Mouse (Mus musculus) testis, adult 2 months (tissue): Measurements from ENCODE around the gene 4430402I18Rik. TPM values are rescaled to one million over a fixed set of nuclear protein-coding genes. Genes with fewer than 3 reads are reported as not detected.

ENCODE experiments used
- H3K27ac ChIP-seq: fragments of 200-500 bp; 2 replicates; pipeline ENCODE4 v1.5.1; 2012; ENCODE audit warnings: low read depth, low read length; ENCODE audit not compliant: control insufficient read depth, insufficient read depth
- H3K27me3 ChIP-seq: fragments of 200-500 bp; 2 replicates; pipeline ENCODE4 v1.6.1; 2012; ENCODE audit warnings: mild to moderate bottlenecking, low read length, moderate library complexity; ENCODE audit not compliant: control insufficient read depth, insufficient read depth
- H3K36me3 ChIP-seq: fragments of 200-500 bp; 2 replicates; pipeline ENCODE4 v1.6.1; 2012; ENCODE audit warnings: mild to moderate bottlenecking, low read length; ENCODE audit not compliant: control insufficient read depth, insufficient read depth
- H3K4me1 ChIP-seq: fragments of 200-500 bp; 2 replicates; pipeline ENCODE4 v1.6.1; 2012; ENCODE audit warnings: low read length; ENCODE audit not compliant: control insufficient read depth, insufficient read depth
- H3K4me3 ChIP-seq: fragments of 200-500 bp; 2 replicates; pipeline ENCODE4 v1.5.1; 2012; ENCODE audit warnings: low read depth, mild to moderate bottlenecking, low read length, moderate library complexity, mixed read lengths; ENCODE audit not compliant: control insufficient read depth
- CTCF ChIP-seq: fragments of 200-500 bp; IDR thresholded peaks from 2 replicates; pipeline ENCODE4 v1.5.1; 2012; ENCODE audit warnings: low read depth, mild to moderate bottlenecking, inconsistent platforms, low read length, moderate library complexity; ENCODE audit not compliant: control insufficient read depth, insufficient read depth, insufficient replicate concordance
- POLR2A ChIP-seq: fragments of 200-500 bp; IDR thresholded peaks from 2 replicates; pipeline ENCODE4 v1.6.1; 2012; ENCODE audit warnings: low read depth, mild to moderate bottlenecking, inconsistent platforms, low read length, moderate library complexity; ENCODE audit not compliant: control insufficient read depth
- polyA plus RNA-seq: library from polyadenylated mRNA; depleted of rRNA; stranded (reverse); fragments of >200 nt; gene quantifications from 2 replicates; pipeline ENCODE4 v1.2.3, GENCODE M21; 2012; rRNA removed

The 4430402I18Rik gene
- 190 and 233 TPM in 2 replicates for polyA plus RNA-seq

DNA sequence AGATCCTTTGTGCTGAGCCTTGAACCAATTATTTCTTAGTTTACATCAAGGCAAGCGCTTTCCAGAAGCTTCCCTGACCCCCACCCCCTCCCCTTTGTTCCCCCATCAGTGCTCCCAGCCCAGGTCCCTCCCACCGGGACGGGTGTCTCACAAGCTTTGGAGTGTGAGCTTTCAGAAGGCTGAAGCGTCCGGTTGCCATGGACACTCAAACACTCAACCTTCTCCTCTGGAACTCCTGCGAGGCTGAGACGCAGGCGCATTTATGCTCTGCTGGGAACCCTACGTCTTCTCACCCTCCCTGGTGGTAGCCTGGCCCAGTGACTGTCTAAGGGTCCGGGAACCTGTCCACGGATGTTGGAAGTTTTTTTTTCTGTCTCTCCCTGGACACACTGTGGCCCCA, at the start of gene 4430402I18Rik:
Gene 4430402I18Rik (minus strand): TSS at position 149 of the 400 bp plus-strand sequence.
- H3K27ac ChIP-seq, result no peak within 1 kb of the TSS
- H3K27me3 ChIP-seq, result no peaks in the 10 kb centered on the region
- H3K4me3 ChIP-seq, result peak within 1 kb of the TSS; percentile 74
- no peaks in the 10 kb centered on the region for H3K36me3 ChIP-seq
- TF ChIP-seq CTCF (no peak), POLR2A (peak; percentile 77; the same call in 1 of the 2 replicates)
- peaks cover 9% of the 10 kb centered on the region for H3K4me1 ChIP-seq

DNA sequence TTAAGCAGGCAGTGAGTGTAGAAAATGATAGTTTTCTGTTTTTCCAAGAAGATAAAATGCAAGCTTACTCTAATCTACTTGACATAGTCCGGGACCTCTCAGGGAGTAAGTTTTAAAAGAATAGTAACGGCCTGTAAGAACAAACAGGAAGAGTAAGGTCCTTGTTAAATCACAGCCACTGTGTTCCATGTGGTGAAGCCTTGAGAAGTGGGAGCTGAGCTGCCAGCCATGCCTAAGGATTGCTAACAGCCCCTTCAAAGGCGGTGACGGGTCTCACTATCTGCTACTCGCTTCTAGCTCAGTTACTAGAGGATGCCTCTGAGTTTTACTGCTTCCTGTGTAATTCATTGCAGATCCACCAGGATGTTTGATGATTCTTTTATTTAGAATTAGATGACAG, 49.2 kb upstream of the 4430402I18Rik start:
- H3K4me3 ChIP-seq, result no peak overlapping the region
- H3K27me3 ChIP-seq, result no peaks in the 10 kb centered on the region
- H3K27ac ChIP-seq, result no peak overlapping the region
- peaks cover 3% of the 10 kb centered on the region for H3K36me3 ChIP-seq
- TF ChIP-seq CTCF (no peak), POLR2A (no peak)
- H3K4me1 ChIP-seq, result no peaks in the 10 kb centered on the region

DNA sequence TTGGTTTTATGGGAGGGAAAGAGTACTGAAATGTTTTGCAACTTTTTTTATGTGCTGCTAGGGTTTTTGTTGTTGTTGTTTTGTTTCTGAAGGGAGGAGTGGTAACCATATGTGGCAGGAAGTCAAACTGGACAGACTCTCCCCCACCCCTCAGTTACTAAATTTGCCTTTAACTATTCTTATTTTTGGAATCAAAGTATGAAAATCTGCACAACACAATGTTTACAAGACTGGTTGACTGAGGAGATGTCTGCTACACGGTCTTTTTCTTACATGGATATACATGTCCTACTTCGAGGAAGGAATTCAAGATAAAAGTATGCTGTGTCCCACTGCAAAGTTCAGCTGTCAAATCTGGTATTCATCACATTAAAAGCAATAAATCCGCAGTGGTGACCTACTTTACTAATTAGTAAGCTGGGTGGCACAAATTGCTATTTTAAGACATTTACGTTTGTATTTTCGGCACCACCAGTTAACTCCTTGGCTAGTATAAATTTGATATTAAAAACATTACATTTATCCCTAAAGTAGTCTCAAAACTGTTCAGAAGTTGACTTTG, 48.7 kb upstream of the 4430402I18Rik start:
- H3K36me3 ChIP-seq, result peaks cover 3% of the 10 kb centered on the region
- TF ChIP-seq CTCF (no peak), POLR2A (no peak)

DNA sequence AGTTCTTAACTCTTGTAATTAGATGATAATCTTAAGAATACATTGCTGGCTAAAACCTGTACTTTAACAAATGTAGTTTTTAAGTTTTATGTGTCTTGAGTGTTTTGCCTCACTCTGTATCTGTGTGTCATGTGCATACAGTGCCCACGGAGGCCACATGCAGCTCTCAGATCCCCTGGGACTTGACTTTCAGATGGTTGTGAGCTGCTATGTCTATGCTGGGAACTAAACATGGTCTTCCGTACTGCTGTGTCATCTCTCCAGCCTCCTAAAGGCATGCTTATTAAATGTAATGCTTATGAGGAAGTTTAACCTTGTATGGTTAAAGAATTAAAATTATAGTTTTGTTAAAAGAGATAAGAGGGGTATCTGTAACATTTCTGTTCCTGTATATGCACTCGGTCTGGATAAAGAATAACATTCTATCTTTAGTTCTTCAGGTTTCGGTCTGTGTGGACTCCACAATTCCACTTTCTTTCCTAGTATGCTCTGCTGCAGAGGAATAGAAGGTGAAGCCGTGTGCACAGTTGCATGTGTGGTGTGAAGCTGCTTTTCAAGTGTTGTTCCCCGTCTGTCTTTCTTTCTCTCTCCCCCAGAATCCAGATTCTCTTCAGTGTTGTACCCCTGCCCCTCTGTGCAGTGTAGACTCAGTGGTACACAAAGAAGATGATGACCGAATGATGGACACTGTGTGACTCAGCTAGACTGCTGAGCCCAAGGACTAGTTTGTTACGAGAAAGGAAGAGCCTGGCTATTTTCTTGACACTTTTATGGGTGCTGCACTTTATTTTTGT, 48.0 kb upstream of the 4430402I18Rik start:
- Histone ChIP-seq H3K4me3 (no peak overlapping the region), H3K27me3 (no peaks in the 10 kb centered on the region), H3K27ac (peak overlapping the region; percentile 49), H3K36me3 (peaks cover 3% of the 10 kb centered on the region), H3K4me1 (no peaks in the 10 kb centered on the region)
- TF ChIP-seq CTCF, result no peak
- TF ChIP-seq POLR2A, result no peak

More for the DNA sequence above, 48.7 kb upstream of the 4430402I18Rik start:
- Histone ChIP-seq H3K4me1 (no peaks in the 10 kb centered on the region), H3K4me3 (no peak overlapping the region), H3K27ac (peak overlapping the region; percentile 49; the same call in 1 of the 2 replicates), H3K27me3 (no peaks in the 10 kb centered on the region)

DNA sequence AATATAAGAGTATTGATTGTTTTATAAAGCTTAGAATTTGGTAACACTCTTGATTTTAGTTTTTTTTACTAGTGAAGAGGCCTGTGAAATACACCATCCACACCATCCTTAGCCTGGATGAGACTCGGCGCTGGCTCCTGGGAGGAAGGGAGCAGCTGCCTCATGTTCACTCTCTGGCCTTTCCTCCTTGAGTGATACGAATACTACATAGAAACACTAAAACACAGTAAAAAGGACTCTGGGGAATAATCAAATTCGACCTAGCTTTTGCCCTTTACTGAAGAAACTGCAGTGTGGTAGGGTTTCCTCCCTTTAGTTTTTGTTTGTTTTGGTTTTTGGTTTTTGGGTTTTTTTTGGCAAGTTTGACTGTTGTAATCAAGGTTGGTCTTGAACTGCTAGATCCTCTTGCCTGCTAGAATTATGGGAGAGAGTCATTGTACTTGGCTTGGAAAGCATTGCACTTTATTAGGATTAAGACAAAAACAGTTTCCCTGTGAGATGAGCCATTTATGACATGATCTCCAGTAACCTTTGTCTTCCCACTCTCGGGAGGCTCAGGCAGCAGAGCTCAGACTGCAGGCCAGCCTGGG, 47.0 kb upstream of the 4430402I18Rik start:
- H3K27ac ChIP-seq, result no peak overlapping the region
- no peaks in the 10 kb centered on the region for H3K4me1 ChIP-seq
- H3K36me3 ChIP-seq, result peaks cover 3% of the 10 kb centered on the region; the same call in 1 of the 2 replicates
- H3K4me3 ChIP-seq, result no peak overlapping the region
- no peak for TF ChIP-seq POLR2A
- no peak for TF ChIP-seq CTCF
- no peaks in the 10 kb centered on the region for H3K27me3 ChIP-seq

DNA sequence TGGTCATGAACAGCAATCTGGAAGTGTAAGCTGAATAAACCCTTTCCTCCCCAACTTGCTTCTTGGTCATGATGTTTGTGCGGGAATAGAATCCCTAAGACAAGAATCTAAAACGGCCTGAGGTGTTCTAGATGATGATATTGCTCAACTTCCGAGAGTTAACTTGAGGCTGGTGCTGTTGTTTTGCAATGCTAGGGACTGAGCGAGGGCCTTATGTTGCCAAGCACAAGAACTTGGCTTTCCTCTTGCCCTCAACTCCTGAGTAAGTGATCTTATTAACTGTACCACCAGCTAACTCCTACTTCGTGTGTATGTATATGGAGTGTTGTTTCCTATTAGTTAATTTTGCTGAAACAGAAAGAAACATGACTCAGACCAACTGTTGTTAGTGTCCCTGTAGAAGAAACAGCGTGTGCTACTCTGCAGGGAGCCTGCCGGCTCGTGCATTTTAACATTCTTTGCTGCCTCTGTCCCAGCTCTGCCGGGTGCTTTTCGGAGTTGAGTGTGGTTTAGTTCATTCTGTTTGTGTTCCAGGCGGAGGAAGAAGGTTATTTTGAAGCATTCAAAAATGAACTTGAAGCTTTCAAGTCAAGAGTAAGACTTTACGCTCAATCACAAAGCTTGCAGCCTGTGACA, 43.9 kb upstream of the 4430402I18Rik start:
- Histone ChIP-seq H3K36me3 (peaks cover 3% of the 10 kb centered on the region; the same call in 1 of the 2 replicates), H3K4me3 (no peak overlapping the region), H3K4me1 (no peaks in the 10 kb centered on the region), H3K27ac (no peak overlapping the region), H3K27me3 (no peaks in the 10 kb centered on the region)
- TF ChIP-seq POLR2A (no peak), CTCF (no peak)

DNA sequence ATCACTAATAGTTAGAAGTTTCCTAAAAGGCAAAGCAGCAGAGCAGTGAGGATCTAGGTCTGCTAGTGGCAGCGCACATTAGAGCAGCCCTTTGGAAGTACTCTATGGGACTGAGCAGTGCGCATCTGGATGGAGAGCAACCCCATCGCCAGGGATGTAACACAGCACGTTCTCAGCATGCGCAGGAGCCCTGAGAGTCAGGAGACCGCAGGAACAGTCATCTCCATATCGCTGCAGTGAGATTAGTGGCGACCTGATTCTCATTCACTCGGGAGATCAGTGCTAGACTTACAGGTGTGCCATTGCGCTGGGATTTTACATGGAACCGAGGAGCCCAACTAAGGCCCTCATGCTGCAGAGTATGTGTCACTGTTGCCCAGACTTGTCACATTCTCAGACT, 41.4 kb upstream of the 4430402I18Rik start:
- TF ChIP-seq POLR2A (no peak), CTCF (no peak)
- peaks cover 2% of the 10 kb centered on the region for H3K36me3 ChIP-seq
- H3K4me1 ChIP-seq, result no peaks in the 10 kb centered on the region
- H3K4me3 ChIP-seq, result no peak overlapping the region
- H3K27me3 ChIP-seq, result no peaks in the 10 kb centered on the region
- no peak overlapping the region for H3K27ac ChIP-seq
